Mouse (Mus musculus) C2C12 (cell line): Measurements from ENCODE around the gene Zfp846. TPM values are rescaled to one million over a fixed set of nuclear protein-coding genes. Genes with fewer than 3 reads are reported as not detected.

ENCODE experiments used
- H3K27me3 ChIP-seq: one replicate; pipeline ENCODE4 v1.6.1; 2011; ENCODE audit not compliant: control insufficient read depth, insufficient read depth, insufficient read length
- H3K36me3 ChIP-seq: one replicate; pipeline ENCODE4 v1.6.1; 2011; ENCODE audit not compliant: control insufficient read depth, insufficient read depth
- H3K4me3 ChIP-seq: one replicate; pipeline ENCODE4 v1.5.1; 2011; ENCODE audit warnings: mild to moderate bottlenecking, control low read depth; ENCODE audit not compliant: poor library complexity, insufficient read depth, severe bottlenecking
- H3K79me2 ChIP-seq: one replicate; pipeline ENCODE4 v1.6.1; 2011; ENCODE audit not compliant: control insufficient read depth, insufficient read depth
- H3K79me3 ChIP-seq: one replicate; pipeline ENCODE4 v1.6.1; 2011; ENCODE audit warnings: low read depth, control low read depth
- H3ac ChIP-seq: one replicate; pipeline ENCODE3; 2011; ENCODE audit warnings: low read depth; ENCODE audit not compliant: control insufficient read depth, insufficient read length
- CEBPB ChIP-seq: IDR thresholded peaks from one replicate; pipeline ENCODE4 v1.6.1; 2011; ENCODE audit warnings: low read depth, mild to moderate bottlenecking, control low read depth, moderate library complexity
- CTCF ChIP-seq: IDR thresholded peaks from one replicate; pipeline ENCODE4 v1.5.1; 2011; ENCODE audit not compliant: control insufficient read depth, insufficient read depth, insufficient read length
- FOSL1 ChIP-seq: IDR thresholded peaks from one replicate; pipeline ENCODE4 v1.8.0; 2011; ENCODE audit warnings: mild to moderate bottlenecking, low read length; ENCODE audit not compliant: poor library complexity, insufficient read depth, severe bottlenecking
- MAX ChIP-seq: IDR thresholded peaks from one replicate; pipeline ENCODE4 v1.6.1; 2011; ENCODE audit warnings: mild to moderate bottlenecking, control low read depth
- MYOD1 ChIP-seq: IDR thresholded peaks from one replicate; pipeline ENCODE4 v1.6.1; 2011; ENCODE audit warnings: low read depth; ENCODE audit not compliant: control insufficient read depth, insufficient read length
- MYOG ChIP-seq: IDR thresholded peaks from one replicate; pipeline ENCODE4 v1.6.1; 2011; ENCODE audit not compliant: control insufficient read depth, insufficient read length; ENCODE audit errors: extremely low read depth
- USF1 ChIP-seq: IDR thresholded peaks from one replicate; pipeline ENCODE4 v1.6.1; 2011; ENCODE audit warnings: low read depth, mild to moderate bottlenecking, control low read depth, moderate library complexity
- polyA plus RNA-seq: library from polyadenylated mRNA; unstranded; fragments of >200 nt; fragmentation: generic; extraction: Trizol; gene quantifications from one replicate; pipeline ENCODE4 v1.2.1, GENCODE M21; 2012; ENCODE audit warnings: missing spikeins

Gene Zfp846
- polyA plus RNA-seq, 1 experiment, result 2.7 TPM

DNA sequence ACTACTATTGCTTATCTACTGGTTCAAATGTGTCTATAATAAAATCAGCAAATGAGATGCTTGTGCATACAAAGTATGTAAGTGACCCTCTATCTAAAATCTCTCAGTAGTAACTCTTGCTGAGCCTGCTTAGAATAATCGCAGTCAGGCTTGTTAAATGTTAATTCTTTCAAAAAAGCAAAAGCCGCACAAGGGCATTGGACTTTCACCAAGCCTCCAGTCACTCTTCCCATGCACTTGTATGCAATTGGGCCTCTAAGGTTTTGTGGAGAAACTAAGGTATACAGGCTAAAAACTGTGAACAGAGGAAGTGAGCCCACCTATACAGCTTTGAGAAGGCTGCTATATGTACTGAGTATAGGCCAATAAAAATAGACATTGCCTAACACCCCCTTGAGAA, 4.5 kb upstream of the Zfp846 start:
- Histone ChIP-seq H3ac (no peak overlapping the region), H3K4me3 (no peak overlapping the region), H3K79me3 (no peaks in the 10 kb centered on the region), H3K79me2 (no peaks in the 10 kb centered on the region), H3K27me3 (no peaks in the 10 kb centered on the region), H3K36me3 (no peaks in the 10 kb centered on the region)
- TF ChIP-seq CEBPB, result no peak
- TF ChIP-seq CTCF, result no peak
- TF ChIP-seq MYOG, result no peak
- TF ChIP-seq MYOD1, result no peak
- TF ChIP-seq MAX, result no peak
- no peak for TF ChIP-seq USF1
- no peak for TF ChIP-seq FOSL1

DNA sequence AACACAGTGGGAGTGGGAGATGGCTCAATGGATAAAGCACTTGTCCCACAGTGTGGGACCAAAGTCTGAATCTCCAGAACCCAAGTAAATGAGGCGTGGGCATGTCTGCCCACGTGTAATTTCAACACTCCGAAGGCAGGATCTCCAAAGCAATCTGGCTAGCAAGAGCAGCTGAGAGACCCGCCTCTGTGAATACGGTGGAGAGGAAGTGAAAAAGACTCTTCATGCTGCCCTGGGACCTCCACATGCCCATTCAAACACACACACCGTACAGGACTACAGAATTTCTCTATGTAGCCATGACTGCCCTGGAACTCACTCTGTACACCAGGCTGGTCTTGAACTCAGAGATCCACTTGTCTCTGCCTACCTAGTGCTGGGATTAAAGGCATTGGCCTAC, 20.2 kb downstream of the Zfp846 start:
- Histone ChIP-seq H3K79me3 (no peaks in the 10 kb centered on the region), H3K4me3 (no peak overlapping the region), H3ac (no peak overlapping the region), H3K79me2 (no peaks in the 10 kb centered on the region), H3K27me3 (no peaks in the 10 kb centered on the region), H3K36me3 (no peaks in the 10 kb centered on the region)
- TF ChIP-seq MYOG (no peak), USF1 (no peak), CTCF (no peak), MYOD1 (no peak), FOSL1 (no peak), MAX (no peak), CEBPB (no peak)

- no peak for TF ChIP-seq MYOG
- TF ChIP-seq MYOD1, result no peak
- TF ChIP-seq USF1, result no peak
- no peak for TF ChIP-seq CTCF
- TF ChIP-seq CEBPB, result no peak
- no peak for TF ChIP-seq MAX
- no peak for TF ChIP-seq FOSL1
- H3K4me3 ChIP-seq, result no peak overlapping the region
Observed at GRCm38 (mm10) chr9:20606269-20606668, 25.2 kb downstream of the Zfp846 start.

DNA sequence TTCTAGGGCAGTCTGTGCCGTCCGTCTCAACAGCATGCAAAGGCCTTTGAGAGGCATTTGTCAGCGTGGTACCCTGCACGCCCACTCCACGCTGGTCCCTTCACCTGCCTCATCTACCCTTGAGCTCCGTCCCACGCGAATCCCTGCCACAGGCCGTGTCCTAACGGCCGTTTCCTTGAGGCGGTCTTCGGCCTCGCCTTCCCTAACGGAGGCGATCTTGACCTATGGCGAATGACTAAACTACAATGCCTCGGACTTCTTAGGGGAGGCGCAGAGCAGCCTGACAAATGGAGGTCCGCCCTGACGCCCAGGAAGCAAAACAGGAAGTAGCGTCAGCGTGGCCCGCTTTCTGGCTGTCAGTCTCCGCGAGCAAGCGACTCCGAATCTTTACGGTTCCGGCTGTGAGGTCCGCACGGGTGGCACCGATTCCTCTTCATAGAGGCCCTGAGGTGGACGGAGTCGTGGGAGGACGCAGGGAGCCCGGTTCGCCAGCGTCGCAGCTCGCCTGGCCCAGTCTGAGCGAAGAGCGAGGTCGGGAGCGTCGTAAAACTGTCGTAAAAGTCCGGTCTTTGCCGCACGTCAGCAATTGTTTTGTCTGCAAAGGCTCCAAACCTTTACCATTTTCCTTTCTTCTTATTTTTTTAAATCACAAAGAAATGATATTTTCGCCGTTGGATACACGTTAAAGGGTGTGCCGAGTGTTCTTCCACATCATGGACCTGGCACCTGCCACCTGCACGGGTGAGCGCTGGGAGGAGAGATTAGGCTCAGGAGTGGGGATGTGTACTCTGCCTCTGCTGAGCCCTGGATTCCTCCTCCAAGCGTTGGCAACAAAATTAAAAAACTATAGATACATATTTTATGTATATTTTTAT, 26.2 kb downstream of the Zfp846 start:
- no peaks in the 10 kb centered on the region for H3K36me3 ChIP-seq
- no peaks in the 10 kb centered on the region for H3K79me2 ChIP-seq
- H3K79me3 ChIP-seq, result no peaks in the 10 kb centered on the region
- H3K4me3 ChIP-seq, result peak overlapping the region; percentile 47
- H3ac ChIP-seq, result peak overlapping the region; percentile 73
- TF ChIP-seq FOSL1 (no peak), MAX (no peak), MYOG (no peak), CTCF (no peak), USF1 (no peak), MYOD1 (no peak), CEBPB (no peak)
- H3K27me3 ChIP-seq, result no peaks in the 10 kb centered on the region

More at GRCm38 (mm10) chr9:20606269-20606668, 25.2 kb downstream of the Zfp846 start:
- H3K36me3 ChIP-seq, result no peaks in the 10 kb centered on the region
- no peaks in the 10 kb centered on the region for H3K27me3 ChIP-seq
- H3K79me3 ChIP-seq, result no peaks in the 10 kb centered on the region
- H3K79me2 ChIP-seq, result no peaks in the 10 kb centered on the region
- no peak overlapping the region for H3ac ChIP-seq

GRCm38 (mm10) chr9:20609831-20610464, 28.9 kb downstream of the Zfp846 start:
- H3ac ChIP-seq, result no peak overlapping the region
- no peak for TF ChIP-seq USF1
- no peak for TF ChIP-seq MYOG
- no peak for TF ChIP-seq MAX
- no peak for TF ChIP-seq CEBPB
- no peaks in the 10 kb centered on the region for H3K79me3 ChIP-seq
- no peaks in the 10 kb centered on the region for H3K27me3 ChIP-seq
- H3K79me2 ChIP-seq, result no peaks in the 10 kb centered on the region
- no peak overlapping the region for H3K4me3 ChIP-seq
- H3K36me3 ChIP-seq, result no peaks in the 10 kb centered on the region
